Mouse (Mus musculus) liver, postnatal 0 days (tissue): ENCODE results near the gene 4933406M09Rik.

Source experiments
- CTCF ChIP-seq: sonication (generic); IDR thresholded peaks from 2 replicates; pipeline ENCODE4 v1.5.1; 2016; ENCODE audit warnings: antibody characterized with exemption, low read depth
- EP300 ChIP-seq: IDR thresholded peaks from 2 replicates; pipeline ENCODE4 v1.6.1; 2016; ENCODE audit warnings: antibody characterized with exemption, low read depth, mild to moderate bottlenecking

GRCm38 (mm10) chr1:134405509-134406413, 20.0 kb downstream of the 4933406M09Rik start, which contains the start of gene Cyb5r1:
- TF ChIP-seq CTCF (no peak), EP300 (no peak)
